Mouse (Mus musculus) olfactory bulb, adult 2 months (tissue): ENCODE results near the gene Tmem243.

Experiments
- CTCF ChIP-seq: fragments of 200-500 bp; IDR thresholded peaks from 2 replicates; pipeline ENCODE4 v1.5.1; 2012; ENCODE audit warnings: low read depth, mild to moderate bottlenecking, low read length, moderate library complexity; ENCODE audit not compliant: insufficient read depth
- POLR2A ChIP-seq: fragments of 200-500 bp; IDR thresholded peaks from 2 replicates; pipeline ENCODE4 v1.6.1; 2012; ENCODE audit warnings: mild to moderate bottlenecking, low read depth, low read length, moderate library complexity; ENCODE audit not compliant: insufficient read depth

DNA sequence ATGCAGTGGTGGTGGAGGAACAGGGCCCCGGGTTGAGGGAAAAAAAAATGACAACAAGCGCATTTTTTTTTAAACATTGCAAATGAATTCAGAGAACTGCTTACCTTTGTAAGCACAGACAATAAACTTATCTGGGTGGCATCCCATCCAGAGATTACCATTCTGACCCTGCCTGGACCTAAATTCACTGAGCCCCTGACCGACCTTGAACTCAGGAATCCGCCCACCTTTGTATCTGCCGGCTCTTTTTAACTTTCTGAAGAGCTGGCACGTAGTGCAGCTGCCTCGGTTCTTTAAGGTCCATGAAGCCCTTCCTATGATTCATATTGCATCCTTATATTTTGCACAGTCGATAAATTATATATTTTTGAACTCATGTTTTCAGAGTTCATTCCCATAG lies 65.9 kb downstream of the Tmem243 start:
- TF ChIP-seq CTCF (no peak), POLR2A (no peak)
